Mouse (Mus musculus) 416B (cell line): ENCODE results near the gene Flot1.
A peak's percentile ranks its signal among the peaks of the same experiment; 100 is the strongest.

Source experiments
- DNase-seq: peaks from one replicate; pipeline ENCODE4 v3.0.0; 2011; ENCODE audit warnings: low read depth

Flot1 gene

GRCm38 (mm10) chr17:35835424-35836140 lies 12.6 kb downstream of the Flot1 start:
- DNase-seq, result no peak

GRCm38 (mm10) chr17:35836178-35836965 lies 13.3 kb downstream of the Flot1 start:
- peak; percentile 88 for DNase-seq

GRCm38 (mm10) chr17:35836991-35837422 lies 14.0 kb downstream of the Flot1 start:
- peak; percentile 91 for DNase-seq

- peak; percentile 70 for DNase-seq
These were observed 14.5 kb downstream of the Flot1 start for GRCm38 (mm10) chr17:35837487-35837886.

GRCm38 (mm10) chr17:35838122-35838544 lies 15.1 kb downstream of the Flot1 start, which contains the start of gene Tubb5:
TSS of gene Tubb5 (minus strand) at chr17:35838306.
- DNase-seq, result peak; percentile 98

- no peak for DNase-seq
These were observed 15.5 kb downstream of the Flot1 start for GRCm38 (mm10) chr17:35838570-35838969.

GRCm38 (mm10) chr17:35839002-35839401 lies 16.0 kb downstream of the Flot1 start:
- peak; percentile 56 for DNase-seq

- DNase-seq, result peak; percentile 56
These were observed 17.5 kb downstream of the Flot1 start for GRCm38 (mm10) chr17:35840561-35840960.

- peak; percentile 100 for DNase-seq
These were observed 18.3 kb downstream of the Flot1 start, which contains the start of gene Mdc1 for GRCm38 (mm10) chr17:35841076-35841950. TSS of gene Mdc1 (plus strand) at chr17:35841515.

GRCm38 (mm10) chr17:35842006-35842405 lies 19.0 kb downstream of the Flot1 start:
- DNase-seq, result no peak

GRCm38 (mm10) chr17:35843514-35843913 lies 20.5 kb downstream of the Flot1 start:
- DNase-seq, result no peak

GRCm38 (mm10) chr17:35848112-35848511 lies 25.1 kb downstream of the Flot1 start:
- peak; percentile 69 for DNase-seq

- no peak for DNase-seq
These were observed 27.9 kb downstream of the Flot1 start for GRCm38 (mm10) chr17:35850974-35851373.

- no peak for DNase-seq
These were observed 36.3 kb downstream of the Flot1 start for GRCm38 (mm10) chr17:35859371-35859770.

GRCm38 (mm10) chr17:35859835-35860234 lies 36.8 kb downstream of the Flot1 start:
- no peak for DNase-seq

- DNase-seq, result no peak
These were observed 37.8 kb downstream of the Flot1 start for GRCm38 (mm10) chr17:35860831-35861197.

GRCm38 (mm10) chr17:35861198-35861857 lies 38.3 kb downstream of the Flot1 start, which contains the start of gene Nrm:
TSS of gene Nrm (plus strand) at chr17:35861318.
- peak; percentile 94 for DNase-seq

- DNase-seq, result peak; percentile 24
These were observed 41.9 kb downstream of the Flot1 start for GRCm38 (mm10) chr17:35864832-35865353.

- DNase-seq, result peak; percentile 86
These were observed 42.7 kb downstream of the Flot1 start, which contains the start of gene Ppp1r18 for GRCm38 (mm10) chr17:35865481-35866280. TSS of gene Ppp1r18 (plus strand) at chr17:35865593.

- DNase-seq, result no peak
These were observed 43.3 kb downstream of the Flot1 start for GRCm38 (mm10) chr17:35866281-35866831.
